Mouse (Mus musculus): ENCODE data around the gene Slc16a3. TPM values are rescaled to one million over a fixed set of nuclear protein-coding genes. Genes with fewer than 3 reads are reported as not detected.

Gene Slc16a3
- 131 and 182 TPM in 2 replicates for polyA plus RNA-seq (2016; fragmentation: Nextera tagmentation; extraction: Ambion mirVana)

GRCm38 (mm10) chr11:120948328-120948727 lies at the start of gene Slc16a3:
Gene Slc16a3, plus strand, starts transcription at chr11:120948480.
- Histone ChIP-seq H3K27ac (replicated peaks) (peak within 1 kb of the TSS; percentile 91), H3K27me3 (replicated peaks; ENCODE audit: low read depth, poor library complexity, severe bottlenecking) (peaks cover 19% of the 10 kb centered on the region; the same call in 1 of the 2 replicates), H3K4me1 (peaks cover 51% of the 10 kb centered on the region), H3K4me3 (peak within 1 kb of the TSS; percentile 79), H3K36me3 (replicated peaks) (peaks cover 11% of the 10 kb centered on the region), H3K9me3 (no peaks in the 10 kb centered on the region)
- 41% methylated on average over 12 of the region's 12 CpGs for WGBS
- no peak for DNase-seq (ENCODE audit: low spot score)

GRCm38 (mm10) chr11:120900276-120901244 lies 47.7 kb upstream of the Slc16a3 start:
- H3K27me3 ChIP-seq (replicated peaks; ENCODE audit: low read depth, poor library complexity, severe bottlenecking), result no peaks in the 10 kb centered on the region
- no peak overlapping the region for H3K27ac ChIP-seq (replicated peaks)
- no peak overlapping the region for H3K4me3 ChIP-seq
- no peaks in the 10 kb centered on the region for H3K9me3 ChIP-seq
- 89% methylated on average over 8 of the region's 8 CpGs for WGBS
- H3K4me1 ChIP-seq, result no peaks in the 10 kb centered on the region
- DNase-seq (ENCODE audit: low spot score), result no peak
- H3K36me3 ChIP-seq (replicated peaks), result peaks cover 52% of the 10 kb centered on the region

- Histone ChIP-seq H3K4me1 (no peaks in the 10 kb centered on the region), H3K9me3 (no peaks in the 10 kb centered on the region), H3K27me3 (replicated peaks; ENCODE audit: low read depth, poor library complexity, severe bottlenecking) (no peaks in the 10 kb centered on the region), H3K36me3 (replicated peaks) (peaks cover 40% of the 10 kb centered on the region), H3K27ac (replicated peaks) (0 out of 2 replicates have a peak overlapping the region, but pooled peaks have one; percentile 30), H3K4me3 (no peak overlapping the region)
- no peak for DNase-seq (ENCODE audit: low spot score)
- WGBS, result 81% methylated on average over 21 of the region's 21 CpGs
These were observed 46.4 kb upstream of the Slc16a3 start for GRCm38 (mm10) chr11:120901729-120902486.

DNA sequence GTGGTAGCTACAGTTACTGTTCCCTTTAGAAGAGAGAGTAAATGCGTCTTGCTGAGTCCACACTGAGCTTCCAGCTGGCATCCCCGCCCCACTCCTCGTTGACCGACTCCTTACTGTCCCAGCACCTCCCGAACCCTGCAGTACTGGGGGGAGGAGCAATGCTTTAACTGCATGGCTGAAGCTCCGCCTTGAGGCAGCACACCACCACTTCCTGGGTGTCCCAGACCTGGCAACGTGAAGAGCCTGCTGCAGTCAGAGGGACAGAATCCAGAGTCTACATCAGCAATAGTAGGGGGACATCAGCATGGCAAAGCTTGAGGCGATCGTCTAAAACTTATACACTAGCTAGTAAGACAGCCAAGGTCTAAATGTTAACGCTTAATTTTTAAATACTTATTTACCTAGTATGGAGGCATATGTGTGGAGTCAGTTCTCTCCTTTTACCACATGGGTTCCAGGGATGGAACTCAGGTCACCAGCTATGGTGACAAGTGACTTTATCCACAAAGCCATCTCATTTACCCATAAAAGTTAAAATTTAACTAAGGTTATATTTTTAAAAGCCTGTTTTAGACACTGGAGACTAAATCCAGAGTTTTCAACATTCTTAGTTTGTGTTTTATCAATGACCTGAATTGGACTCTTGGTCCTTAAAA lies 45.7 kb upstream of the Slc16a3 start:
- Histone ChIP-seq H3K9me3 (no peaks in the 10 kb centered on the region), H3K27ac (replicated peaks) (no peak overlapping the region), H3K4me3 (no peak overlapping the region), H3K27me3 (replicated peaks; ENCODE audit: low read depth, poor library complexity, severe bottlenecking) (no peaks in the 10 kb centered on the region), H3K4me1 (no peaks in the 10 kb centered on the region), H3K36me3 (replicated peaks) (peaks cover 40% of the 10 kb centered on the region)
- WGBS, result 57% methylated on average over 10 of the region's 10 CpGs
- DNase-seq (ENCODE audit: low spot score), result no peak

DNA sequence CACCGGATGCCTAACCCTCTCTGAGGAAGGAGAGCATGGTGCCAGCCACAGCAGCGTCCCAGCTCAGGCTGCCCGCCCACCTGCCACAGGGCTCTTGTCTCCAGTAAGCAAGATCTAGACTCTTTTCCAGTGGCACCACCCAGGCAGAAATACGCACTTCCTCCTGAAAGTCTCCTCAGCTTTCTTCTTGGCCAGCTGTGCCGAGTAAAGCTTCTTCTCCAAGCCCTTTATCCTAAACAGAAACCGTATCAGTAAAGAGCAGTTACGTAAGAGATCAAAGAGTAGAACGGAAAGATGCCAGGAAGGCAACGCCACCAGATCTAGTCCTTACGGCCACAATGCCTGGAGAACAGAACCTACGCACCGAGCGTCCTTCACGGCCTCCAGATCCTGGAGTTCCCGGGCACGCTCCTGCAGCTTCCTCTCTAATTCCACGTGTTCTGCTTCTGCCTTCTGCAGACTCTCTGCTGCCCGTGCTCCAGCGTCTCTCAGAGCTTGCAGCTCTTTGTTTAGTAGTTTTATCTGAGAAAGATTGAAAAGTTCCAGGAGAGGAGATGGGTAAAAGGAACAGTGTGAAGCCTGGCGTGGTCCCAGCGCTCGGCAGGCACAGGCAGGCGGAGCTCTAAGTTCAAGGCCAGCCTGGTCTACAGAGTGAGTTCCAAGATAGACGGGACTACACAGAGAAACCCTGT lies 45.0 kb upstream of the Slc16a3 start:
- Histone ChIP-seq H3K27me3 (replicated peaks; ENCODE audit: low read depth, poor library complexity, severe bottlenecking) (no peaks in the 10 kb centered on the region), H3K27ac (replicated peaks) (no peak overlapping the region), H3K9me3 (no peaks in the 10 kb centered on the region), H3K4me3 (no peak overlapping the region), H3K4me1 (no peaks in the 10 kb centered on the region), H3K36me3 (replicated peaks) (peaks cover 38% of the 10 kb centered on the region)
- WGBS, result 88% methylated on average over 24 of the region's 24 CpGs
- DNase-seq (ENCODE audit: low spot score), result no peak

DNA sequence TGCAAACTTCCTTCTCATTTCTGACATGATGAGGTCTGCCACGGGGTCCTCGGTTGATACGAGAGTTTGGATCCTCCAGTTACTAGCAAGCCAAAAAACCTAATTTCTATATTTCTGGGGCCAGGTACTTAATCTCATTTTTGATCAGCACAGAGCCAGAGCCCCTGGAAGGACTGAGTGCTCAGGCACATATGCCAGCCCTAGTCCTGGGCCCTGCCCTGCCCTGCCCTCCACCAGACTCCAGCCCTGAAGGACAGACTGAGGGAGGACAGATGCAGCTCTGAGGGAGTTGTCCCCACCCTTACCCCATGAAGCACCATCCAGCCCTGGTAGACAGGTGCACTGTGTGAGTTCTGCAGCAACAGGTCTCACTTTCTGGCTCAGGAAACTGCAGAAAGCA lies 43.7 kb upstream of the Slc16a3 start:
- H3K4me3 ChIP-seq, result no peak overlapping the region
- no peak overlapping the region for H3K27ac ChIP-seq (replicated peaks)
- no peak for DNase-seq (ENCODE audit: low spot score)
- 94% methylated on average over 3 of the region's 3 CpGs for WGBS
- no peaks in the 10 kb centered on the region for H3K27me3 ChIP-seq (replicated peaks; ENCODE audit: low read depth, poor library complexity, severe bottlenecking)
- peaks cover 33% of the 10 kb centered on the region for H3K36me3 ChIP-seq (replicated peaks)
- H3K9me3 ChIP-seq, result no peaks in the 10 kb centered on the region
- no peaks in the 10 kb centered on the region for H3K4me1 ChIP-seq

DNA sequence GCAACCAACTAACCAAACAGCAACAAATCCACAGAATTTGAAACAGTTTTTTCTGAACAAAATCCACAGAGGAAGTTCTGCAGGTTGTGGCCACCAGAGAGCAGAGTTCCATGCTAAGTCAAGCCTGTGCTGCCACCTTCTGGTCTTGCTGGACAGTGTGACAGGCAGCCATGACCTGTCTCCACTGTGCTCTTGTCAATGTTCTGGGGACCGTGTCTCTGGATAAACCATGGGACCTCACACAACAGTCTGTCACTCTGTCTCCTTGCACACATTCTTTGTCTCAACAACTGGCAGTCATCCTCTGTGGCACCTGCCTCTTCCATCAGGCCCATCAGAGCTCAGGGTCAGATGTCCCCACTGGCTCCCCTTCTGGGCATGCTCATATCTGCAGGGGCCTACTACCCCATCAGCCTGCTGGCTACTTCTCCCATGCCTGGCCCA lies 42.8 kb upstream of the Slc16a3 start:
- peak overlapping the region; percentile 23; the same call in 1 of the 2 replicates for H3K4me3 ChIP-seq
- no peaks in the 10 kb centered on the region for H3K4me1 ChIP-seq
- WGBS, result 34% methylated on average over 1 of the region's 1 CpGs
- H3K27me3 ChIP-seq (replicated peaks; ENCODE audit: low read depth, poor library complexity, severe bottlenecking), result no peaks in the 10 kb centered on the region
- no peak overlapping the region for H3K27ac ChIP-seq (replicated peaks)
- H3K9me3 ChIP-seq, result no peaks in the 10 kb centered on the region
- DNase-seq (ENCODE audit: low spot score), result peak; percentile 72
- H3K36me3 ChIP-seq (replicated peaks), result peaks cover 33% of the 10 kb centered on the region

- Histone ChIP-seq H3K27ac (replicated peaks) (no peak overlapping the region), H3K4me1 (no peaks in the 10 kb centered on the region), H3K27me3 (replicated peaks; ENCODE audit: low read depth, poor library complexity, severe bottlenecking) (no peaks in the 10 kb centered on the region), H3K36me3 (replicated peaks) (peaks cover 53% of the 10 kb centered on the region), H3K4me3 (no peak overlapping the region), H3K9me3 (no peaks in the 10 kb centered on the region)
- 92% methylated on average over 4 of the region's 4 CpGs for WGBS
- DNase-seq (ENCODE audit: low spot score), result no peak
These were observed 34.5 kb upstream of the Slc16a3 start for GRCm38 (mm10) chr11:120913796-120914195.

DNA sequence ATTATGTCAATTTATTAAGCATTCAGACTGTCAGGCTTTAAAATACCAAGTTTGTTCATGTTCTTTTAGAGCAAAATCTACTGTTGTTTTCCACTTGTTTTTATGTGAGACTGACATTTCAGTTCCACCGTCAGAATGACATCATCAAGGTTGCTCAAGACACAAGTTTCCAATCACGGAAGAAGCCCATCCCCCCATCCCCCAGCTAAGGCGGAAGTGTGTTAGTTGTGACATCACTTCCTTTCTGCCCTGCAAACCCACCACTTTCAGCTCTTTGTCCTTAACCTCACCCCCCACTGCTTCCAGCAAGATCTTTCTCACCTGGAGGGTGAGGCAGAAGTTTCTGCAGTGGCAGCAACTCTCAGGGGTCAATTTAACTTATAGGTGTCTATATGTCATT lies 31.8 kb upstream of the Slc16a3 start:
- Histone ChIP-seq H3K27me3 (replicated peaks; ENCODE audit: low read depth, poor library complexity, severe bottlenecking) (no peaks in the 10 kb centered on the region), H3K36me3 (replicated peaks) (peaks cover 79% of the 10 kb centered on the region), H3K27ac (replicated peaks) (no peak overlapping the region), H3K4me1 (no peaks in the 10 kb centered on the region), H3K4me3 (no peak overlapping the region), H3K9me3 (no peaks in the 10 kb centered on the region)
- 80% methylated on average over 3 of the region's 3 CpGs for WGBS
- DNase-seq (ENCODE audit: low spot score), result peak; percentile 19

DNA sequence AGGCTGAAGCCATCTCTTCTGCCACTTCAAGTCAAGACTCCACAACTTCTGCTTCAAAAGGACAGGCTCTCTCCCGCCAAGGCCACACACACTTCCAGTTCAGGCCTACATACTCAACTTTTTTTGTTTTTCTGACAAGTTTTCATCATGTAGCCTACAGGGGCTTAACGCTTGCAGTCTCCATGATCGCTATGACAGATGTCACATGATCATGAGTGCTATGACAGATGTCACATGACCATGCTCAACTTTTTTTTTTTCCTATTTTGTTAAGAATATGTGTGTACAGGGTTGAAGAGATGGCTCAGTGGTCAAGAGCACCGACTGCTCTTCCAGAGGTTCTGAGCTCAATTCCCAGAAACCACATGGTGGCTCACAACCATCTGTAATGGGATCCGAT lies 30.5 kb upstream of the Slc16a3 start:
- H3K9me3 ChIP-seq, result no peaks in the 10 kb centered on the region

GRCm38 (mm10) chr11:120922528-120922927 lies 25.8 kb upstream of the Slc16a3 start:
- Histone ChIP-seq H3K4me3 (no peak overlapping the region), H3K27me3 (replicated peaks; ENCODE audit: low read depth, poor library complexity, severe bottlenecking) (no peaks in the 10 kb centered on the region), H3K36me3 (replicated peaks) (peaks cover 90% of the 10 kb centered on the region), H3K27ac (replicated peaks) (no peak overlapping the region), H3K9me3 (no peaks in the 10 kb centered on the region), H3K4me1 (no peaks in the 10 kb centered on the region)
- WGBS, result 93% methylated on average over 3 of the region's 3 CpGs
- no peak for DNase-seq (ENCODE audit: low spot score)

More for the DNA sequence above, 30.5 kb upstream of the Slc16a3 start:
- H3K4me1 ChIP-seq, result no peaks in the 10 kb centered on the region
- no peaks in the 10 kb centered on the region for H3K27me3 ChIP-seq (replicated peaks; ENCODE audit: low read depth, poor library complexity, severe bottlenecking)
- H3K36me3 ChIP-seq (replicated peaks), result peaks cover 90% of the 10 kb centered on the region
- H3K4me3 ChIP-seq, result no peak overlapping the region
- H3K27ac ChIP-seq (replicated peaks), result no peak overlapping the region
- DNase-seq (ENCODE audit: low spot score), result no peak
- WGBS, result 96% methylated on average over 5 of the region's 5 CpGs

DNA sequence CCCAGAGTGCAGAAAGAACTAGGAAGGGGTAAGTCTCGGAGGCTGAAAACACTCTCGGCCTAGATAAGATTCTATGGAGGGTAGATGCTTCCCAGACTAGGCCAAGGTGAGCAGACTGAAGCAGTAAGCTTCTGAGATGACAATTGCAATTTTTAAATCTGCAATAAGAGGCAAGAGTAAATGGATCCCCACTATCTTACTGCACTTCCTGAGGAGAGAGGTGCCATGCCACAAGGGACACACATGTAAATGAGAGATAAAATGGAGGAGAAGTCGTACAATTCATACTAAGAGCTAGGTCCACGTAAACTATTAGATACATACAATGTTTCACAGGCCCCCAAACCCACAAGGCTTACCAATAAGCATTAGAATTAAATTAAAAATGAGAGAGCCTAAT lies 19.8 kb upstream of the Slc16a3 start:
- peaks cover 43% of the 10 kb centered on the region for H3K36me3 ChIP-seq (replicated peaks)
- DNase-seq (ENCODE audit: low spot score), result no peak
- H3K9me3 ChIP-seq, result no peaks in the 10 kb centered on the region
- whole genome bisulfite sequencing, result 92% methylated on average over 4 of the region's 4 CpGs
- H3K27ac ChIP-seq (replicated peaks), result no peak overlapping the region
- peaks cover 14% of the 10 kb centered on the region for H3K4me1 ChIP-seq
- H3K27me3 ChIP-seq (replicated peaks; ENCODE audit: low read depth, poor library complexity, severe bottlenecking), result no peaks in the 10 kb centered on the region
- no peak overlapping the region for H3K4me3 ChIP-seq
